Mouse (Mus musculus): Measurements from ENCODE around the gene Apbb2. TPM values are rescaled to one million over a fixed set of nuclear protein-coding genes. Genes with fewer than 3 reads are reported as not detected.
"Not testable (repeated sequence)": the region's sequence is repeated elsewhere in the genome, so short reads cannot be mapped to it uniquely, and the experiment has no call there.

Gene Apbb2
- polyA plus RNA-seq, 1 experiment from 2014 or later: 48.9 TPM

GRCm38 (mm10) chr5:66263398-66263797 lies 355.2 kb downstream of the Apbb2 start:
- 42% methylated on average over 4 of the region's 4 CpGs for WGBS
- peak; percentile 77 for TF ChIP-seq CTCF (IDR thresholded peaks at IDR 0.05)
- TF ChIP-seq EP300 (IDR thresholded peaks at IDR 0.05): no peak
- Histone ChIP-seq H3K4me2 (replicated peaks; ENCODE audit: low read depth, low read length) (no peak overlapping the region), H3K4me1 (ENCODE audit: insufficient read depth, low read depth, low read length) (no peaks in the 10 kb centered on the region), H3K27ac (ENCODE audit: low read length) (no peak overlapping the region), H3K4me3 (ENCODE audit: low read depth, low read length) (no peak overlapping the region), H3K27me3 (replicated peaks; ENCODE audit: insufficient read depth, low read length) (no peaks in the 10 kb centered on the region), H3K9me3 (ENCODE audit: low read length) (no peaks in the 10 kb centered on the region), H3K9ac (replicated peaks; ENCODE audit: low read depth) (no peak overlapping the region), H3K36me3 (ENCODE audit: insufficient read depth, low read length) (no peaks in the 10 kb centered on the region)
- ATAC-seq: no peak
- DNase-seq (ENCODE audit: low spot score): peak; percentile 57

- Histone ChIP-seq H3K27me3 (replicated peaks; ENCODE audit: insufficient read depth, low read length) (no peaks in the 10 kb centered on the region), H3K36me3 (ENCODE audit: insufficient read depth, low read length) (no peaks in the 10 kb centered on the region), H3K9ac (replicated peaks; ENCODE audit: low read depth) (no peak overlapping the region), H3K4me3 (ENCODE audit: low read depth, low read length) (no peak overlapping the region), H3K4me2 (replicated peaks; ENCODE audit: low read depth, low read length) (no peak overlapping the region), H3K9me3 (ENCODE audit: low read length) (no peaks in the 10 kb centered on the region), H3K27ac (ENCODE audit: low read length) (no peak overlapping the region), H3K4me1 (ENCODE audit: insufficient read depth, low read depth, low read length) (no peaks in the 10 kb centered on the region)
- TF ChIP-seq CTCF (IDR thresholded peaks at IDR 0.05): no peak
- TF ChIP-seq EP300 (IDR thresholded peaks at IDR 0.05): no peak
- DNase-seq (ENCODE audit: low spot score): no peak
- 76% methylated on average over 2 of the region's 2 CpGs for whole genome bisulfite sequencing
- no peak for ATAC-seq
Observed at GRCm38 (mm10) chr5:66262475-66262874, 356.1 kb downstream of the Apbb2 start.

- H3K27me3 ChIP-seq (replicated peaks; ENCODE audit: insufficient read depth, low read length): no peaks in the 10 kb centered on the region
- peak within 1 kb of the TSS; percentile 34; the same call in 1 of the 2 replicates for H3K9ac ChIP-seq (replicated peaks; ENCODE audit: low read depth)
- 0 out of 2 replicates have a peak within 1 kb of the TSS, but pooled peaks have one; percentile 47 for H3K27ac ChIP-seq (ENCODE audit: low read length)
- no peaks in the 10 kb centered on the region for H3K9me3 ChIP-seq (ENCODE audit: low read length)
- no peaks in the 10 kb centered on the region for H3K36me3 ChIP-seq (ENCODE audit: insufficient read depth, low read length)
- TF ChIP-seq CTCF (IDR thresholded peaks at IDR 0.05) (no peak), EP300 (IDR thresholded peaks at IDR 0.05) (no peak)
- WGBS: 2% methylated on average over 44 of the region's 44 CpGs
- H3K4me1 ChIP-seq (ENCODE audit: insufficient read depth, low read depth, low read length): no peaks in the 10 kb centered on the region
- peak within 1 kb of the TSS; percentile 79 for H3K4me2 ChIP-seq (replicated peaks; ENCODE audit: low read depth, low read length)
- peak within 1 kb of the TSS; percentile 50 for H3K4me3 ChIP-seq (ENCODE audit: low read depth, low read length)
- DNase-seq (ENCODE audit: low spot score) (no peak), ATAC-seq (peak; percentile 94)
Observed at GRCm38 (mm10) chr5:66259756-66260448, 358.7 kb downstream of the Apbb2 start, which contains the start of gene Nsun7. Gene Nsun7, plus strand, starts transcription at chr5:66259897.

- Histone ChIP-seq H3K4me3 (ENCODE audit: low read depth, low read length) (peak overlapping the region; percentile 50), H3K27ac (ENCODE audit: low read length) (0 out of 2 replicates have a peak overlapping the region, but pooled peaks have one; percentile 47), H3K4me2 (replicated peaks; ENCODE audit: low read depth, low read length) (peak overlapping the region; percentile 79)
- H3K9ac ChIP-seq (replicated peaks; ENCODE audit: low read depth); H3K36me3 ChIP-seq (ENCODE audit: insufficient read depth, low read length); H3K9me3 ChIP-seq (ENCODE audit: low read length); H3K4me1 ChIP-seq (ENCODE audit: insufficient read depth, low read depth, low read length); H3K27me3 ChIP-seq (replicated peaks; ENCODE audit: insufficient read depth, low read length); ATAC-seq: not testable (repeated sequence)
- peak; percentile 93 for DNase-seq (ENCODE audit: low spot score)
- 9% methylated on average over 5 of the region's 5 CpGs for WGBS
Observed at GRCm38 (mm10) chr5:66259431-66259755, 359.2 kb downstream of the Apbb2 start.

- ATAC-seq: no peak
- TF ChIP-seq CTCF (IDR thresholded peaks at IDR 0.05): no peak
- TF ChIP-seq EP300 (IDR thresholded peaks at IDR 0.05): no peak
- no peaks in the 10 kb centered on the region for H3K9me3 ChIP-seq (ENCODE audit: low read length)
- no peak overlapping the region for H3K4me2 ChIP-seq (replicated peaks; ENCODE audit: low read depth, low read length)
- no peak overlapping the region for H3K4me3 ChIP-seq (ENCODE audit: low read depth, low read length)
- no peaks in the 10 kb centered on the region for H3K4me1 ChIP-seq (ENCODE audit: insufficient read depth, low read depth, low read length)
- no peak overlapping the region for H3K9ac ChIP-seq (replicated peaks; ENCODE audit: low read depth)
- 47% methylated on average over 2 of the region's 2 CpGs for WGBS
- no peaks in the 10 kb centered on the region for H3K27me3 ChIP-seq (replicated peaks; ENCODE audit: insufficient read depth, low read length)
- DNase-seq (ENCODE audit: low spot score): no peak
- no peaks in the 10 kb centered on the region for H3K36me3 ChIP-seq (ENCODE audit: insufficient read depth, low read length)
- no peak overlapping the region for H3K27ac ChIP-seq (ENCODE audit: low read length)
Observed at GRCm38 (mm10) chr5:66259000-66259399, 359.6 kb downstream of the Apbb2 start.

DNA sequence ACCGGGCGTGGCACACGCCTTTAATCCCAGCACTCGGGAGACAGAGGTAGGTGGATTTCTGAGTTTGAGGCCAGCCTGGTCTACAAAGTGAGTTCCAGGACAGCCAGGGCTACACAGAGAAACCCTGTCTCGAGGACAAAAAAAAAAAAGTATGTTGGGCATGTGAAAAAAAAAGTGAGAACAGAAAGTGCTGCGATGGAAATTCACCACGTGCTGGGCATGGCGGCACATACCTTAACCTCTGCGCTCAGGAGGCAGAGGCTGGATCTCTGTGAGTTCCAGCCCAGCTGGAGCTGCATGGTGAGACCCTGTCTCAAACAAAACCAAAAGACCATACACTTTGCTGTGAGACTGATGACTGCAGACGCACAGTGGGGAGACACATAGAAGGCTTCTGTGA lies 363.5 kb downstream of the Apbb2 start:
- TF ChIP-seq EP300 (IDR thresholded peaks at IDR 0.05): no peak
- no peaks in the 10 kb centered on the region for H3K4me1 ChIP-seq (ENCODE audit: insufficient read depth, low read depth, low read length)
- no peak overlapping the region for H3K4me3 ChIP-seq (ENCODE audit: low read depth, low read length)
- H3K9ac ChIP-seq (replicated peaks; ENCODE audit: low read depth): no peak overlapping the region
- no peak for ATAC-seq
- no peak for DNase-seq (ENCODE audit: low spot score)
- WGBS: 83% methylated on average over 10 of the region's 10 CpGs
- H3K9me3 ChIP-seq (ENCODE audit: low read length): no peaks in the 10 kb centered on the region
- H3K27me3 ChIP-seq (replicated peaks; ENCODE audit: insufficient read depth, low read length): no peaks in the 10 kb centered on the region
- no peak overlapping the region for H3K4me2 ChIP-seq (replicated peaks; ENCODE audit: low read depth, low read length)
- no peak overlapping the region for H3K27ac ChIP-seq (ENCODE audit: low read length)
- no peaks in the 10 kb centered on the region for H3K36me3 ChIP-seq (ENCODE audit: insufficient read depth, low read length)

DNA sequence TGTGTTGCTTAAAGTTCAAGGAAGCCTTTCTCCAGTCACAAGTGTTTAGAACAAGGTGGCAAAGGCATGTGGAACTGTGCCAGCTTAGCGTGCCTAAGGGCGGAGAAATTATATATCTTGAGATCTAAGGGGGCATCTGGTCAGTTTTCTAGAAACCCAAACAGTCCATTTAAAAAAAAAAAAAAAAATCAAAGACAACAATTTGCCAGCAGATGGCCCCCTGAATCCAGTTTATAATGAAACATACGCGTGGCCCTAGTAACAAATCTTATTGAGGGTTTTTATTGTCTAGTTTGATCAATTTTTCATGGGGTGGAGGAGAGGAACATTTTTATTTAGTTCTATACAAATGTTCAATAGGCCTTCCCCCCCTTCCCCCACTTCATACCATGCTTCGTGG lies 365.4 kb downstream of the Apbb2 start:
- DNase-seq (ENCODE audit: low spot score): no peak
- WGBS: 54% methylated on average over 5 of the region's 5 CpGs
- Histone ChIP-seq H3K27ac (ENCODE audit: low read length) (no peak overlapping the region), H3K27me3 (replicated peaks; ENCODE audit: insufficient read depth, low read length) (no peaks in the 10 kb centered on the region), H3K4me2 (replicated peaks; ENCODE audit: low read depth, low read length) (no peak overlapping the region), H3K4me1 (ENCODE audit: insufficient read depth, low read depth, low read length) (no peaks in the 10 kb centered on the region), H3K9ac (replicated peaks; ENCODE audit: low read depth) (no peak overlapping the region), H3K9me3 (ENCODE audit: low read length) (no peaks in the 10 kb centered on the region), H3K36me3 (ENCODE audit: insufficient read depth, low read length) (no peaks in the 10 kb centered on the region), H3K4me3 (ENCODE audit: low read depth, low read length) (no peak overlapping the region)
- TF ChIP-seq EP300 (IDR thresholded peaks at IDR 0.05) (no peak), CTCF (IDR thresholded peaks at IDR 0.05) (peak; percentile 25; the same call in 1 of the 2 replicates)
- no peak for ATAC-seq

Other genes starting within 250 kb of the Apbb2 start
- gene Uchl1, start 57.3 kb upstream of the Apbb2 start, polyA plus RNA-seq (2015; fragmentation: Nextera tagmentation; extraction: Ambion mirVana): 18.3 and 18.8 TPM in 2 replicates
- 368 and 398 TPM in 2 replicates for gene Limch1, start 127.0 kb upstream of the Apbb2 start, polyA plus RNA-seq (2015; fragmentation: Nextera tagmentation; extraction: Ambion mirVana)

Data from lung, postnatal 0 days (tissue).